Mouse (Mus musculus) T-helper 2 cell (primary cell): ENCODE data around the gene Prl3b1.

Source experiments
- in situ Hi-C: fragments of 300-600 bp; cut with MboI, MseI; formaldehyde crosslinking; loops from one replicate; pipeline ENCODE4 v1.15.1; 2025; ENCODE audit warnings: high pct_unique_total_duplicates

The Prl3b1 gene

DNA sequence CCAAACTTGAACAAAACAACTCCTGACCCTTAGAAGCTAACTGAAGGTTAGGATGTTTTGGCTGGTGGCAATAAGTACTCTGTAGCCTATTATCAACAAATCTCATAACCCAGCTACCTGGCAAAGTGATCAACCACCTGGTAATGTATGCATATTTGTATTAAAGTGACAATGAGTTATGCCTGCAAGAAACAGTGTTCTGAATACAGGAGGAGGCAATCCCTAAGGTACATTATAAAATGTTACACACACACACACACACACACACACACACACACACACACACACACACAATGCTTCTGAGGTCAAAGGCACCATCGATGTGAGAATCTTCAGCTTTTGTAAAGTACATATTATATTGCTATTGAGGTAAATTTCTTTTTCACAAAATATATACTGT, at the start of gene Prl3b1:
Gene Prl3b1, plus strand, starts transcription at position 301 of the 400 bp plus-strand sequence.
- in situ Hi-C loops, result no loop called here

DNA sequence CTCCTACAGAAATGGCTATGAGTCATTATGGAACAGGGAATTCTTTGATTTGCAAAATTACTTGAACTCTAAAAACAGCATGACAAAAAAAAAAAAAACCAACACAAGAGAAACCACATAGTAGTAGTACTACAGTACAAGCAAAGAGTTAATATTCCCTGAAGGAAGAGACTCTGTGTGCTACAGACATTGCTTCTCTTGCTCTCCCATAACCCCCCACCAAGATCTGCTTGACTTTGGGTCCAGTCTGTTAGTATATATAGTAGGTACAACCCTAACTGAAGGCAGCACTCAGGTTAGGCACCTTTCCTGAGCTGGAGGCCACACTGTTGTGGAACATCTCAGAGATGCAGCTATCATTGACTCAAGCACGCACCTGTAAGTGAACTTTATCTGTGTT, 45.3 kb upstream of the Prl3b1 start, which contains the start of gene Prl3c1:
Gene Prl3c1, plus strand, starts transcription at position 301 of the 400 bp plus-strand sequence.
- in situ Hi-C loops, result no loop called here

DNA sequence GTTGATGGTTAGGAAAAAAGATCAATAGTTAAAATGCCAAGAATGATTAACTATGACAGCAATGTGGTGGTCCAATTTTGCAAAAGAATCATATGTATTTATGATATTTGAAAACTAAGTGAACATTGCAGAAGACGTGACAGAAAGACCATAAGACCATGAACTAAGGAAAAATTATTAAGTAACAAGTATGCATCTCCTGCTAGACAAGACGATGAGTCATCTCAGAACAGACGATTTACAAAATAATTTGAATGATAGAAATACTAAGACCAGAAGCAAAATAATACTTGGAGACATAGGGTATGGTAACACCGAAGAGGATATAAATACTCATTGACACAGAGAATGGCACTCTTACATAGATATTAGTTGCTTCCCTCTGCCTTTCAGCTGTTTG, 17.5 kb downstream of the Prl3b1 start, which contains the start of gene Prl3a1:
Gene Prl3a1, plus strand, starts transcription at position 301 of the 400 bp plus-strand sequence.
- in situ Hi-C loops, result loop anchor here (5.0 kb wide), 1 partner anchor 218 kb away; no protein-coding TSS in a partner anchor
